ENCODE assay signal across 15 mouse cellular contexts in the genomic region with DNA sequence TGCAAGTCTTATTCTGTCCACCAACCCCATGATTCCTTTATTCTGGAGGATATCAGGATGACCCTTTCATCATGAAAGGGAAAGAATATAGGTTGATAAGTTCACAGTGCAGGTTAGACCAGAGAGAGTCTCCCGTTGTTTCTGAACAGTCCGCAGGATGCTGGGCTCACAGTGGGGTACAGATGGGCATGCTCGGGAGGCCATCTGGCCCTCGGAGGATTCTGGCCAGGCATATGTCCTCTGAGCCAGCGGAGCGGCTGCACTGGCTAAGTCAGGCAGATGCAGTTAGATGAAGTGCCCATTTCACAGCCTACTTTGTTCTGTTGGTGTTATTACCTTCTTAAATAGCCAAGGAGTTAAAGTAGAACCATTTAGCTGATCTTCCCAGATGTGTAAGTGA.
A peak's percentile ranks its signal among the peaks of the same experiment; 100 is the strongest.
DNase-seq lines count a peak whose midpoint lies in the region; ATAC-seq and TF ChIP-seq lines count a peak whose summit lies in the region.
"Had no signal": no experiment of that assay in that cellular context is flagged by ENCODE, and none has a peak within 500 bp of the region (broad histone marks: within the 10 kb centered on the region; RNA-seq: fewer than 3 reads in every experiment).

No protein-coding gene starts in this region.

- H3K4me3 ChIP-seq in embryonic facial prominence, embryonic 12.5 days = no peak overlapping the region
- H3K4me3 ChIP-seq in embryonic facial prominence, embryonic 10.5 days = no peak overlapping the region
- H3K4me3 ChIP-seq in limb, embryonic 14.5 days (replicated peaks; ENCODE audit: low read length) = no peak overlapping the region
- no peak overlapping the region for H3K4me3 ChIP-seq in limb, embryonic 10.5 days
- H3K4me3 ChIP-seq in stomach, embryonic 16.5 days (replicated peaks; ENCODE audit: low read length) = no peak overlapping the region
- H3K4me3 ChIP-seq: midbrain, embryonic 10.5 days had no signal

- no peak for ATAC-seq in embryonic facial prominence, embryonic 12.5 days (ENCODE audit: insufficient number of reproducible peaks, insufficient read depth, low FRiP score, low TSS enrichment)
- 0 out of 2 replicates have a peak, but pooled peaks have one; percentile 9 for ATAC-seq in limb, embryonic 14.5 days (ENCODE audit: low FRiP score, low read depth)
- ATAC-seq in stomach, embryonic 16.5 days (ENCODE audit: insufficient read depth, low FRiP score) = peak; percentile 10; the same call in 1 of the 2 replicates
- ATAC-seq: forebrain, postnatal 0 days; hindbrain, postnatal 0 days had no signal

- no peaks in the 10 kb centered on the region for H3K36me3 ChIP-seq in embryonic facial prominence, embryonic 12.5 days
- no peaks in the 10 kb centered on the region for H3K36me3 ChIP-seq in embryonic facial prominence, embryonic 10.5 days (replicated peaks)
- no peaks in the 10 kb centered on the region for H3K36me3 ChIP-seq in limb, embryonic 14.5 days (ENCODE audit: control insufficient read depth, insufficient read depth, low read length)
- no peaks in the 10 kb centered on the region for H3K36me3 ChIP-seq in limb, embryonic 10.5 days
- H3K36me3 ChIP-seq in stomach, embryonic 16.5 days (ENCODE audit: control insufficient read depth, insufficient read depth, low read length) = no peaks in the 10 kb centered on the region
- H3K36me3 ChIP-seq: midbrain, embryonic 10.5 days had no signal

- H3K9me3 ChIP-seq in embryonic facial prominence, embryonic 12.5 days = no peaks in the 10 kb centered on the region
- H3K9me3 ChIP-seq in embryonic facial prominence, embryonic 10.5 days = no peaks in the 10 kb centered on the region
- no peaks in the 10 kb centered on the region for H3K9me3 ChIP-seq in limb, embryonic 14.5 days (ENCODE audit: control insufficient read depth, low read length)
- no peaks in the 10 kb centered on the region for H3K9me3 ChIP-seq in limb, embryonic 10.5 days (replicated peaks)
- no peaks in the 10 kb centered on the region for H3K9me3 ChIP-seq in stomach, embryonic 16.5 days (replicated peaks; ENCODE audit: control insufficient read depth, low read length)
- H3K9me3 ChIP-seq: midbrain, embryonic 10.5 days had no signal

- no peak for TF ChIP-seq POLR2A in limb, embryonic 14.5 days (IDR thresholded peaks at IDR 0.05; ENCODE audit: borderline replicate concordance, extremely low read depth, insufficient read depth, insufficient read length)

- WGBS in embryonic facial prominence, embryonic 12.5 days = 76% methylated on average over 6 of the region's 6 CpGs
- WGBS in embryonic facial prominence, embryonic 10.5 days = 87% methylated on average over 6 of the region's 6 CpGs
- WGBS in limb, embryonic 14.5 days = 53% methylated on average over 6 of the region's 6 CpGs
- WGBS in limb, embryonic 10.5 days = 79% methylated on average over 6 of the region's 6 CpGs
- 66% methylated on average over 6 of the region's 6 CpGs for WGBS in stomach, embryonic 16.5 days

- no peak for DNase-seq in embryonic facial prominence, embryonic 10.5 days (ENCODE audit: low spot score)
- no peak for DNase-seq in limb, embryonic 14.5 days (ENCODE audit: low spot score)
- DNase-seq in limb, embryonic 10.5 days (ENCODE audit: low spot score) = no peak
- peak; percentile 87 for DNase-seq in cerebellum, adult 9-11 months
- no peak for DNase-seq in gastrocnemius, adult 8-10 months (ENCODE audit: low spot score in 2 of 2)
- no peak for DNase-seq in embryo, embryonic 10.5 days (ENCODE audit: low spot score)
- DNase-seq: adrenal gland, postnatal 10 days; forebrain, postnatal 0 days; thymus, adult 18-20 months had no signal

- no peak overlapping the region for H3K9ac ChIP-seq in embryonic facial prominence, embryonic 12.5 days
- H3K9ac ChIP-seq in limb, embryonic 14.5 days (ENCODE audit: low read depth, low read length, severe bottlenecking) = no peak overlapping the region
- H3K9ac ChIP-seq in stomach, embryonic 16.5 days (ENCODE audit: low read length) = no peak overlapping the region
- H3K9ac ChIP-seq: forebrain, postnatal 0 days; liver, embryonic 14.5 days had no signal

- no peaks in the 10 kb centered on the region for H3K27me3 ChIP-seq in embryonic facial prominence, embryonic 12.5 days
- H3K27me3 ChIP-seq in embryonic facial prominence, embryonic 10.5 days (replicated peaks; ENCODE audit: low read depth, poor library complexity, severe bottlenecking) = no peaks in the 10 kb centered on the region
- no peaks in the 10 kb centered on the region for H3K27me3 ChIP-seq in limb, embryonic 14.5 days (ENCODE audit: control insufficient read depth, insufficient read depth, low read length)
- H3K27me3 ChIP-seq in limb, embryonic 10.5 days (ENCODE audit: low read depth, poor library complexity, severe bottlenecking) = no peaks in the 10 kb centered on the region
- H3K27me3 ChIP-seq in stomach, embryonic 16.5 days (ENCODE audit: control insufficient read depth, insufficient read depth, low read length) = no peaks in the 10 kb centered on the region

- 0 out of 2 replicates have a peak overlapping the region, but pooled peaks have one; percentile 17 for H3K27ac ChIP-seq in embryonic facial prominence, embryonic 12.5 days
- H3K27ac ChIP-seq in embryonic facial prominence, embryonic 10.5 days (replicated peaks) = no peak overlapping the region
- H3K27ac ChIP-seq in limb, embryonic 14.5 days (replicated peaks; ENCODE audit: low read depth, low read length) = no peak overlapping the region
- no peak overlapping the region for H3K27ac ChIP-seq in limb, embryonic 10.5 days
- H3K27ac ChIP-seq in stomach, embryonic 16.5 days (ENCODE audit: low read length) = peak overlapping the region; percentile 78
- H3K27ac ChIP-seq: hindbrain, postnatal 0 days; liver, embryonic 14.5 days; midbrain, embryonic 10.5 days had no signal

- no peaks in the 10 kb centered on the region for H3K4me1 ChIP-seq in embryonic facial prominence, embryonic 12.5 days
- peaks cover 21% of the 10 kb centered on the region for H3K4me1 ChIP-seq in embryonic facial prominence, embryonic 10.5 days
- H3K4me1 ChIP-seq in limb, embryonic 14.5 days (ENCODE audit: control insufficient read depth, insufficient read depth, low read length) = no peaks in the 10 kb centered on the region
- H3K4me1 ChIP-seq in limb, embryonic 10.5 days = peaks cover 5% of the 10 kb centered on the region
- 0 out of 2 replicates have a peak, but pooled peaks cover 14% of the 10 kb centered on the region for H3K4me1 ChIP-seq in stomach, embryonic 16.5 days (ENCODE audit: control insufficient read depth, insufficient read depth, low read length)
- H3K4me1 ChIP-seq: midbrain, embryonic 10.5 days had no signal

- no peak overlapping the region for H3K4me2 ChIP-seq in embryonic facial prominence, embryonic 12.5 days (replicated peaks)
- H3K4me2 ChIP-seq in limb, embryonic 14.5 days (replicated peaks; ENCODE audit: low read depth, low read length, severe bottlenecking) = no peak overlapping the region
- H3K4me2 ChIP-seq in stomach, embryonic 16.5 days (ENCODE audit: low read depth, low read length) = no peak overlapping the region
- H3K4me2 ChIP-seq: heart, embryonic 11.5 days had no signal

Comparison
In these comparisons a context has a peak if more than half of its experiments do, and no peak if none do; other contexts are left out.
1. H3K27ac ChIP-seq: peak in embryonic facial prominence, embryonic 12.5 days (single experiment) and stomach, embryonic 16.5 days (single experiment); none in embryonic facial prominence, embryonic 10.5 days (single experiment), limb, embryonic 14.5 days (single experiment) and limb, embryonic 10.5 days (single experiment).